Mouse (Mus musculus): ENCODE results near the gene Ptgdr2. TPM values are rescaled to one million over a fixed set of nuclear protein-coding genes. Genes with fewer than 3 reads are reported as not detected.

Ptgdr2 gene
- polyA plus RNA-seq (2014; fragmentation: Illumina TruSeq; extraction: RNeasy Lipid Tissue Mini Kit (QIAGEN cat#74804); ENCODE audit: low read depth, low replicate concordance), result not detected

DNA sequence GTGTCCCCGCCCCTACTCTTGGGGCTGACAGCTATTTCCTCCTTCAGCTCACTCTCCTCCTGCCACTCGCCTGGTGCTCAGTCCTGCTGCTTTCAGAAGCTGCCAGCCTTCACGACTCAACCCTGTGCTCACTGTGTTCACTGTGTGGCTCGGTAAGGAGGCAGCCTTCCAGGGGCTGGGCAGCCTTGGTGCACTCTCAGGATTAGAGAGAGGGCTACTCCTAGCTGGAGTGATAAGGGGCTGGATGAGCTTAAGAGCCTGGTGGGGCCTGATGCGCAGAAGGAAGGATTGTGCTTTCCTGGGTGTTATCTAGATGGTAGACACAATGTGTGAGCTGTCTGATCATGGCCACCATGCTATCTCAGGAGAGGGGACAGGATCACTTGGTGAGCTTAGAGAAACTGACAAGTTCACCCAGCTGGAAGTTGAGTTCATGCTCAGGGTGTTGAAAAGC is at the start of gene Ptgdr2:
Ptgdr2 (plus strand) TSS at position 51 of the 454 bp plus-strand sequence.

DNA sequence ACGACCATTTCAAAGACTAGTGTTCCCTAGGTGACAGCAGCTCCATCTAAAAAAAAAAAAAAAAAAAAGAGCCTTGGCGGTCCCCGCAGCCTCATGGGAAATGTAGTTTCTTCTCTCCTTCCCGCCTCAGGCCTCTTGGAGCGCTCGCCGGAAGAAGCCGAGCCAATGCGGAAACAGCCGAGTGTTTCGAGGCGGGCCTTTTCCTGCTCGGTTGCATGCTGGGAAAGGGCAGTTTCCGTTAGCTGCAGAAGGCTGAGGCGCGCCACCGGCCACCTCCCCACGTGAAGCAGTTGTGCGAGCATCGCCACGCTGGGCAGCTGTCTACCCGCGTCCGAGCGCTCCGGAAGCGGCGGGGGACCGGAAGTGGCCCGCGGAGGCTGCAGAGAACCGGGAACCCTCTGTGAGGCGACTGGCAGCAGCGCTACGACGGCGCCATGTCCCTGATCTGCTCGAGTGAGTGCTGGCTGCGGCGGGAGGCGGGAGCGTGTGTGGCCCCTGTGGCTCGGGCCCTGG is 41.9 kb upstream of the Ptgdr2 start, which contains the start of gene Prpf19:
Prpf19 (plus strand) TSS at position 216 of the 513 bp plus-strand sequence.

DNA sequence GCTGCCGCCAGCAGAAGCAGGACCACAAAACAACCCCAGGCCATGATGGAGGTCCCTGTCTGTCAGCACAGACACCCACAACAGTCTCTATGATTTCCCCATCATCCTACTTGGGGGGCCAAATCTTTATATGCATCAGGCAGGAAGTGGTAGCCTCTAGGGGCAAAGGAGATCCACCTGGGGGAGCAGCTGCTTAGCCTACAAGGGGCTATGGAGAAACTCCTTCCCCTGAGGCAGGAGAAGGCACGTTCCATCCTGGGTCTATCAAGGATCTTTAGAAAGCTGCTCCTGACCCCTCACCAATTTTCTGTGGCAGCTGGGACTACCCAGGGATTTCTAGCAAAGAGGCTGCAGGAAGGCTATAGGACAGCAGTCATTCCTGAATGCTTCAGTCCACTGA is 16.4 kb upstream of the Ptgdr2 start, which contains the start of gene Zp1:
Zp1 (minus strand) TSS at position 101 of the 400 bp plus-strand sequence.

DNA sequence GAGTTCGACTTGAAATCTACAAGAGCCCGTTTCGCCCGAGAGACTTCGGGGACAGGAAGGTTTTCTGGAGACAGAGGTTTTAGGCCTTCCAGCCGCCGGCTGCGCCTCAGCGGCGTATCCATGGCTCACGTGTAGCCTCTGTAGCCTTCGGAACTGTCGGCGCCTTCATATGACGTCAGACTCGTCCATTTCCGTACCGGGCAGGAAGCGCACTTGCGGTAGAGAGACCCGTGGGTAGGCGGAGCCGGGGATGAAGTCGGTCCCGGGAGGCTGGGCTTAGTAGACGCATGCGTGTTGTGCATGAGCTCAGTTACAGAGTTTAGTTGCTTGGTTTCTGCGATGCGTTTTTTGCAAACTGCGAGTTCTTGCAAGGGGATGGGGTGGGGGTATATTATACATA is 12.2 kb downstream of the Ptgdr2 start, which contains the start of gene Ccdc86:
Ccdc86 (minus strand) TSS at position 155 of the 400 bp plus-strand sequence.

DNA sequence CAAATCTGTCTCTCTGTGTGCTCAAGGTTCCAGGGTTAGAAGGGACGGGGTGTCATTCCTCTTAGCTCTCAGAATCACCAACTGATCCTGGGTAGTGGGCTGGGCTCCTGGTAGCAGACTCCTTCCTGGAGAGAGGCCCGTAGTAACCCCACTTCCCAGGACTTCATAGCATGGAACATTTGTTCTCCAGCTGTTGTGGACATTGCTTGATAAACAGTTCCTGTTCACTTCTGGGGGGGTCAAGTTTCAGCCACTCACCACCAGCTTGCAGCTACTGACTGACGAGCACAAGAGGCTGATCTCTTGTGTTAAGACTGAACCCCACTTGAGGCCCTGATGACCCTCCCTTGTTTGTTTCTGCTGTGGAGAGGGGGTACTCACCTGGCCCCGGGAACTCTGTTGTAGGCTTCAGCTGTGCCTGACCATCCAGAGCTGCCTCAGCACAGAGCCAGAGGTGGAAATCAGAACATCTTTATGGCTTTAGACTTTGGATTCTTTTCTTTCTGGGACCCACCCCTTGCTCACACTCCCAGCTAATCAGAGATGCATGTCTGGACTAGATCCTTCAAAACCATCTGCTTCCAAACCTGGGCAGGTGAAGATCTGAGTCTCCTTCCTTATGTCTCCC is 37.4 kb downstream of the Ptgdr2 start, which contains the start of gene Ms4a10:
Ms4a10 (minus strand) TSS at position 433 of the 628 bp plus-strand sequence.

Other genes starting within 250 kb of the Ptgdr2 start
- gene Vps37c, start 248.4 kb upstream of the Ptgdr2 start, polyA plus RNA-seq (2014; fragmentation: Illumina TruSeq; extraction: RNeasy Lipid Tissue Mini Kit (QIAGEN cat#74804); ENCODE audit: low read depth, low replicate concordance), result 25.9 TPM
- not detected for gene Cd5, start 198.2 kb upstream of the Ptgdr2 start, polyA plus RNA-seq (2014; fragmentation: Illumina TruSeq; extraction: RNeasy Lipid Tissue Mini Kit (QIAGEN cat#74804); ENCODE audit: low read depth, low replicate concordance)
- gene Cd6, start 107.1 kb upstream of the Ptgdr2 start, polyA plus RNA-seq (2014; fragmentation: Illumina TruSeq; extraction: RNeasy Lipid Tissue Mini Kit (QIAGEN cat#74804); ENCODE audit: low read depth, low replicate concordance), result not detected
- 3.0 TPM for gene Slc15a3, start 97.4 kb upstream of the Ptgdr2 start, polyA plus RNA-seq (2014; fragmentation: Illumina TruSeq; extraction: RNeasy Lipid Tissue Mini Kit (QIAGEN cat#74804); ENCODE audit: low read depth, low replicate concordance)
- gene Tmem132a, start 67.2 kb upstream of the Ptgdr2 start, polyA plus RNA-seq (2014; fragmentation: Illumina TruSeq; extraction: RNeasy Lipid Tissue Mini Kit (QIAGEN cat#74804); ENCODE audit: low read depth, low replicate concordance), result 6.8 TPM
- 126 TPM for gene Tmem109, start 55.2 kb upstream of the Ptgdr2 start, polyA plus RNA-seq (2014; fragmentation: Illumina TruSeq; extraction: RNeasy Lipid Tissue Mini Kit (QIAGEN cat#74804); ENCODE audit: low read depth, low replicate concordance)
- gene Prpf19, start 41.9 kb upstream of the Ptgdr2 start, polyA plus RNA-seq (2014; fragmentation: Illumina TruSeq; extraction: RNeasy Lipid Tissue Mini Kit (QIAGEN cat#74804); ENCODE audit: low read depth, low replicate concordance), result 294 TPM
- not detected for gene Zp1, start 16.5 kb upstream of the Ptgdr2 start, polyA plus RNA-seq (2014; fragmentation: Illumina TruSeq; extraction: RNeasy Lipid Tissue Mini Kit (QIAGEN cat#74804); ENCODE audit: low read depth, low replicate concordance)
- gene Ccdc86, start 12.1 kb downstream of the Ptgdr2 start, polyA plus RNA-seq (2014; fragmentation: Illumina TruSeq; extraction: RNeasy Lipid Tissue Mini Kit (QIAGEN cat#74804); ENCODE audit: low read depth, low replicate concordance), result 6.2 TPM
- not detected for gene Ms4a10, start 37.5 kb downstream of the Ptgdr2 start, polyA plus RNA-seq (2014; fragmentation: Illumina TruSeq; extraction: RNeasy Lipid Tissue Mini Kit (QIAGEN cat#74804); ENCODE audit: low read depth, low replicate concordance)
- gene Ms4a15, start 56.1 kb downstream of the Ptgdr2 start, polyA plus RNA-seq (2014; fragmentation: Illumina TruSeq; extraction: RNeasy Lipid Tissue Mini Kit (QIAGEN cat#74804); ENCODE audit: low read depth, low replicate concordance), result not detected
- not detected for gene Ms4a18, start 80.9 kb downstream of the Ptgdr2 start, polyA plus RNA-seq (2014; fragmentation: Illumina TruSeq; extraction: RNeasy Lipid Tissue Mini Kit (QIAGEN cat#74804); ENCODE audit: low read depth, low replicate concordance)
- gene Ms4a8a, start 143.9 kb downstream of the Ptgdr2 start, polyA plus RNA-seq (2014; fragmentation: Illumina TruSeq; extraction: RNeasy Lipid Tissue Mini Kit (QIAGEN cat#74804); ENCODE audit: low read depth, low replicate concordance), result 0.60 TPM
- not detected for gene 1700017D01Rik, start 193.7 kb downstream of the Ptgdr2 start, polyA plus RNA-seq (2014; fragmentation: Illumina TruSeq; extraction: RNeasy Lipid Tissue Mini Kit (QIAGEN cat#74804); ENCODE audit: low read depth, low replicate concordance)
- not detected for gene 1700025F22Rik, start 228.2 kb downstream of the Ptgdr2 start, polyA plus RNA-seq (2014; fragmentation: Illumina TruSeq; extraction: RNeasy Lipid Tissue Mini Kit (QIAGEN cat#74804); ENCODE audit: low read depth, low replicate concordance)